Mouse (Mus musculus) heart, embryonic 15.5 days (tissue): ENCODE measurements around the gene Etv5. TPM values are rescaled to one million over a fixed set of nuclear protein-coding genes. Genes with fewer than 3 reads are reported as not detected.

Experiments used
- ATAC-seq: fragments of 200-750 bp; cut with Nextera tagmentation; replicated peaks from 2 replicates; pipeline ENCODE4 v1.8.0; 2017; ENCODE audit warnings: low read depth, moderate TSS enrichment; ENCODE audit not compliant: insufficient number of reproducible peaks, insufficient read depth, low FRiP score
- H3K27ac ChIP-seq: fragments of 300-500 bp; sonication (generic); 2 replicates; pipeline ENCODE4 v1.5.1; 2015; ENCODE audit warnings: mild to moderate bottlenecking, inconsistent platforms
- H3K27me3 ChIP-seq: fragments of 300-500 bp; sonication (generic); 2 replicates; pipeline ENCODE4 v1.6.1; 2015; ENCODE audit warnings: inconsistent platforms
- H3K36me3 ChIP-seq: fragments of 300-500 bp; sonication (generic); 2 replicates; pipeline ENCODE4 v1.6.1; 2015; ENCODE audit warnings: mild to moderate bottlenecking, inconsistent platforms
- H3K4me1 ChIP-seq: fragments of 300-500 bp; sonication (generic); replicated peaks from 2 replicates; pipeline ENCODE4 v1.6.1; 2015; ENCODE audit warnings: inconsistent platforms
- H3K4me2 ChIP-seq: fragments of 300-500 bp; sonication (generic); 2 replicates; pipeline ENCODE4 v1.6.1; 2015; ENCODE audit warnings: inconsistent platforms, mild to moderate bottlenecking, moderate library complexity
- H3K4me3 ChIP-seq: fragments of 300-500 bp; sonication (generic); 2 replicates; pipeline ENCODE4 v1.5.1; 2015; ENCODE audit warnings: mild to moderate bottlenecking, inconsistent platforms
- H3K9ac ChIP-seq: fragments of 300-500 bp; sonication (generic); 2 replicates; pipeline ENCODE4 v1.6.1; 2015; ENCODE audit warnings: mild to moderate bottlenecking, inconsistent platforms
- H3K9me3 ChIP-seq: fragments of 300-500 bp; sonication (generic); replicated peaks from 2 replicates; pipeline ENCODE4 v1.6.1; 2016; ENCODE audit warnings: inconsistent platforms
- WGBS: fragments of 180-500 bp; shearing (Covaris S2); methylation state at CpG from one replicate; pipeline ENCODE4 v1.1.7; 2015; ENCODE audit warnings: mixed read lengths; 5-methylcytosine and 5-hydroxymethylcytosine counted together
- polyA plus RNA-seq: library from polyadenylated mRNA; unstranded; fragments of >200 nt; fragmentation: Nextera tagmentation; extraction: Ambion mirVana; gene quantifications from 2 replicates; pipeline ENCODE4 v1.2.1, GENCODE M21; 2015

Gene Etv5
- 15.9 and 26.8 TPM in 2 replicates for polyA plus RNA-seq

GRCm38 (mm10) chr16:22439499-22440177 lies at the start of gene Etv5:
TSS of gene Etv5 (minus strand) at chr16:22439719.
- under 1% methylated on average over 63 of the region's 63 CpGs for WGBS
- Histone ChIP-seq H3K4me1 (peaks cover 21% of the 10 kb centered on the region), H3K4me2 (peak within 1 kb of the TSS; percentile 99), H3K4me3 (peak within 1 kb of the TSS; percentile 97), H3K36me3 (peaks cover 4% of the 10 kb centered on the region; the same call in 1 of the 2 replicates), H3K9ac (peak within 1 kb of the TSS; percentile 85), H3K27me3 (no peaks in the 10 kb centered on the region), H3K9me3 (no peaks in the 10 kb centered on the region), H3K27ac (peak within 1 kb of the TSS; percentile 85)
- peak; percentile 97 for ATAC-seq

GRCm38 (mm10) chr16:22483900-22484299 lies 44.4 kb upstream of the Etv5 start:
- WGBS, result 77% methylated on average over 1 of the region's 1 CpGs
- Histone ChIP-seq H3K9me3 (no peaks in the 10 kb centered on the region), H3K36me3 (no peaks in the 10 kb centered on the region), H3K27me3 (no peaks in the 10 kb centered on the region), H3K4me1 (peaks cover 12% of the 10 kb centered on the region), H3K27ac (no peak overlapping the region), H3K4me2 (no peak overlapping the region), H3K9ac (no peak overlapping the region), H3K4me3 (no peak overlapping the region)
- no peak for ATAC-seq

- Histone ChIP-seq H3K4me1 (peaks cover 9% of the 10 kb centered on the region), H3K4me3 (no peak overlapping the region), H3K27me3 (no peaks in the 10 kb centered on the region), H3K9me3 (no peaks in the 10 kb centered on the region), H3K27ac (no peak overlapping the region), H3K36me3 (no peaks in the 10 kb centered on the region), H3K4me2 (no peak overlapping the region), H3K9ac (no peak overlapping the region)
- 86% methylated on average over 8 of the region's 8 CpGs for WGBS
- ATAC-seq, result no peak
Measured at GRCm38 (mm10) chr16:22479322-22479721, 39.8 kb upstream of the Etv5 start.

GRCm38 (mm10) chr16:22471728-22472127 lies 32.2 kb upstream of the Etv5 start:
- Histone ChIP-seq H3K4me3 (no peak overlapping the region), H3K9ac (no peak overlapping the region), H3K36me3 (no peaks in the 10 kb centered on the region), H3K4me1 (peaks cover 9% of the 10 kb centered on the region), H3K4me2 (no peak overlapping the region), H3K27me3 (no peaks in the 10 kb centered on the region), H3K27ac (no peak overlapping the region), H3K9me3 (no peaks in the 10 kb centered on the region)
- WGBS, result 74% methylated on average over 2 of the region's 2 CpGs
- ATAC-seq, result no peak

- peaks cover 6% of the 10 kb centered on the region for H3K4me1 ChIP-seq
- H3K4me3 ChIP-seq, result no peak overlapping the region
- H3K4me2 ChIP-seq, result no peak overlapping the region
- 49% methylated on average over 11 of the region's 11 CpGs for WGBS
- H3K9me3 ChIP-seq, result no peaks in the 10 kb centered on the region
- H3K27me3 ChIP-seq, result no peaks in the 10 kb centered on the region
- no peak overlapping the region for H3K27ac ChIP-seq
- H3K9ac ChIP-seq, result no peak overlapping the region
- H3K36me3 ChIP-seq, result no peaks in the 10 kb centered on the region
- ATAC-seq, result no peak
Measured at GRCm38 (mm10) chr16:22469385-22469784, 29.9 kb upstream of the Etv5 start.

- Histone ChIP-seq H3K9ac (no peak overlapping the region), H3K27me3 (no peaks in the 10 kb centered on the region), H3K4me2 (no peak overlapping the region), H3K27ac (no peak overlapping the region), H3K36me3 (no peaks in the 10 kb centered on the region), H3K4me3 (no peak overlapping the region), H3K9me3 (no peaks in the 10 kb centered on the region), H3K4me1 (peaks cover 6% of the 10 kb centered on the region)
- 80% methylated on average over 2 of the region's 2 CpGs for WGBS
- ATAC-seq, result no peak
Measured at GRCm38 (mm10) chr16:22467111-22467510, 27.6 kb upstream of the Etv5 start.

GRCm38 (mm10) chr16:22466381-22466780 lies 26.9 kb upstream of the Etv5 start:
- Histone ChIP-seq H3K9ac (no peak overlapping the region), H3K4me1 (peaks cover 9% of the 10 kb centered on the region), H3K36me3 (no peaks in the 10 kb centered on the region), H3K4me2 (no peak overlapping the region), H3K9me3 (no peaks in the 10 kb centered on the region), H3K27ac (no peak overlapping the region), H3K27me3 (no peaks in the 10 kb centered on the region), H3K4me3 (no peak overlapping the region)
- ATAC-seq, result no peak
- whole genome bisulfite sequencing, result 77% methylated on average over 11 of the region's 11 CpGs

- Histone ChIP-seq H3K4me2 (no peak overlapping the region), H3K9ac (no peak overlapping the region), H3K27ac (no peak overlapping the region), H3K4me1 (peaks cover 3% of the 10 kb centered on the region; the same call in 1 of the 2 replicates), H3K4me3 (no peak overlapping the region), H3K27me3 (no peaks in the 10 kb centered on the region), H3K9me3 (no peaks in the 10 kb centered on the region), H3K36me3 (no peaks in the 10 kb centered on the region)
- no peak for ATAC-seq
- WGBS, result 75% methylated on average over 3 of the region's 3 CpGs
Measured at GRCm38 (mm10) chr16:22462220-22462619, 22.7 kb upstream of the Etv5 start.

GRCm38 (mm10) chr16:22461728-22462127 lies 22.2 kb upstream of the Etv5 start:
- no peaks in the 10 kb centered on the region for H3K36me3 ChIP-seq
- H3K4me3 ChIP-seq, result no peak overlapping the region
- no peak for ATAC-seq
- H3K9me3 ChIP-seq, result no peaks in the 10 kb centered on the region
- H3K4me1 ChIP-seq, result peaks cover 3% of the 10 kb centered on the region; the same call in 1 of the 2 replicates
- no peak overlapping the region for H3K27ac ChIP-seq
- no peaks in the 10 kb centered on the region for H3K27me3 ChIP-seq
- H3K9ac ChIP-seq, result no peak overlapping the region
- H3K4me2 ChIP-seq, result no peak overlapping the region
- WGBS, result 43% methylated on average over 6 of the region's 6 CpGs

- H3K9me3 ChIP-seq, result no peaks in the 10 kb centered on the region
- H3K36me3 ChIP-seq, result no peaks in the 10 kb centered on the region
- no peaks in the 10 kb centered on the region for H3K27me3 ChIP-seq
- H3K4me3 ChIP-seq, result no peak overlapping the region
- H3K4me2 ChIP-seq, result no peak overlapping the region
- peaks cover 3% of the 10 kb centered on the region; the same call in 1 of the 2 replicates for H3K4me1 ChIP-seq
- H3K27ac ChIP-seq, result no peak overlapping the region
- WGBS, result 60% methylated on average over 1 of the region's 1 CpGs
- H3K9ac ChIP-seq, result no peak overlapping the region
- no peak for ATAC-seq
Measured at GRCm38 (mm10) chr16:22460960-22461359, 21.4 kb upstream of the Etv5 start.

GRCm38 (mm10) chr16:22452082-22452481 lies 12.6 kb upstream of the Etv5 start:
- Histone ChIP-seq H3K27me3 (no peaks in the 10 kb centered on the region), H3K4me1 (peaks cover 16% of the 10 kb centered on the region), H3K4me3 (no peak overlapping the region), H3K36me3 (no peaks in the 10 kb centered on the region), H3K9me3 (no peaks in the 10 kb centered on the region), H3K4me2 (no peak overlapping the region), H3K9ac (no peak overlapping the region), H3K27ac (no peak overlapping the region)
- no peak for ATAC-seq
- WGBS, result 56% methylated on average over 9 of the region's 9 CpGs

- no peak overlapping the region for H3K9ac ChIP-seq
- no peaks in the 10 kb centered on the region for H3K9me3 ChIP-seq
- H3K36me3 ChIP-seq, result no peaks in the 10 kb centered on the region
- no peak overlapping the region; the same call in 1 of the 2 replicates for H3K27ac ChIP-seq
- H3K27me3 ChIP-seq, result no peaks in the 10 kb centered on the region
- peak; percentile 54; the same call in 1 of the 2 replicates for ATAC-seq
- H3K4me2 ChIP-seq, result no peak overlapping the region
- 25% methylated on average over 6 of the region's 6 CpGs for WGBS
- H3K4me3 ChIP-seq, result no peak overlapping the region
- peaks cover 16% of the 10 kb centered on the region for H3K4me1 ChIP-seq
Measured at GRCm38 (mm10) chr16:22448093-22448492, 8.6 kb upstream of the Etv5 start.
